Mouse (Mus musculus): ENCODE data around the gene Zfp366. TPM values are rescaled to one million over a fixed set of nuclear protein-coding genes. Genes with fewer than 3 reads are reported as not detected.

Gene Zfp366
- total RNA-seq, 1 experiment from 2014 or later: not detected

DNA sequence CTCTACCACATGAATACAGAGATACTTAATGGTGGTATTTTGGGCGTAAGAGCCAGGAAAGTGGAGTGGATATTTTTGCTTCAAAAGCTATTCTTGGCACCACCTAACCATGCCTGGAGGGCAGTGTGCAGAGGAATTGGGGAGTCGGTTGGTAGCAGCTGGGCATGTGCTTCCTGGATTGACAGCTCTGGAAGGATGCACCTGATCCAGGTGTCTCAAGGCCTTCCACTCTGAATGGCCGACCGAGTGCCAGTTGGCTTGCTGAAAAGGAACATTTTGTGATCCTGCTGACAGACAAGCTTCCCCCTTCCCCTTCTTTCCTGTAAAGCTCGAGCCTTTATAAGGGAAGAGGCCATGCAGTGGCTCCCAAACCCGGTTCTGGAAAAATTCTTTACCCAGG, 98.3 kb downstream of the Zfp366 start:
- no peak for ATAC-seq (replicated peaks; ENCODE audit: insufficient number of reproducible peaks, low FRiP score, low TSS enrichment, poor library complexity, severe bottlenecking)

- ATAC-seq (replicated peaks; ENCODE audit: insufficient number of reproducible peaks, low FRiP score, low TSS enrichment, poor library complexity, severe bottlenecking): no peak
These were observed 99.3 kb downstream of the Zfp366 start for GRCm38 (mm10) chr13:99283916-99284315.

- no peak for ATAC-seq (replicated peaks; ENCODE audit: insufficient number of reproducible peaks, low FRiP score, low TSS enrichment, poor library complexity, severe bottlenecking)
These were observed 100.0 kb downstream of the Zfp366 start for GRCm38 (mm10) chr13:99284400-99285160.

GRCm38 (mm10) chr13:99285241-99285640, 100.6 kb downstream of the Zfp366 start:
- ATAC-seq (replicated peaks; ENCODE audit: insufficient number of reproducible peaks, low FRiP score, low TSS enrichment, poor library complexity, severe bottlenecking): no peak

- ATAC-seq (replicated peaks; ENCODE audit: insufficient number of reproducible peaks, low FRiP score, low TSS enrichment, poor library complexity, severe bottlenecking): peak; percentile 62; the same call in 1 of the 2 replicates
These were observed 102.6 kb downstream of the Zfp366 start for GRCm38 (mm10) chr13:99287207-99287606.

DNA sequence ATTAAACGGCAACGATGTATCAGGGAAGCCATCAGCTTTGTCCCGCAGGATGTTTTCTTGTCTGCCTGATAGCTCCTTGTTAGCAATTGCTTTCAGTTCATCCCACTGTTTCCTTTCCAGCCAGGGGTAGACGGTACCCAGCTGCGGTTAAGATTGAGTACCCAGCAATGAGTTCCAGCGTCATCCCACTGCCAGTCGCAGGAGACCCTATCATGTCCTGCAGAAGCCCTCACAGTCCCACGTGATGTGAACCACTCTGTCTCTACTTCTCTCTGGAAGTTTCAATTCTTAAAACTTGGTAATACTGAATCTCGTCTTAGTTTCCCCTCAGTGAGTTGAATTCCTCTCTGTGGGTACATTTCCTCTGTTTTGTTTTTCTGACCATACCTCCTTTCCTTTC, 103.2 kb downstream of the Zfp366 start:
- ATAC-seq (replicated peaks; ENCODE audit: insufficient number of reproducible peaks, low FRiP score, low TSS enrichment, poor library complexity, severe bottlenecking): peak; percentile 62

DNA sequence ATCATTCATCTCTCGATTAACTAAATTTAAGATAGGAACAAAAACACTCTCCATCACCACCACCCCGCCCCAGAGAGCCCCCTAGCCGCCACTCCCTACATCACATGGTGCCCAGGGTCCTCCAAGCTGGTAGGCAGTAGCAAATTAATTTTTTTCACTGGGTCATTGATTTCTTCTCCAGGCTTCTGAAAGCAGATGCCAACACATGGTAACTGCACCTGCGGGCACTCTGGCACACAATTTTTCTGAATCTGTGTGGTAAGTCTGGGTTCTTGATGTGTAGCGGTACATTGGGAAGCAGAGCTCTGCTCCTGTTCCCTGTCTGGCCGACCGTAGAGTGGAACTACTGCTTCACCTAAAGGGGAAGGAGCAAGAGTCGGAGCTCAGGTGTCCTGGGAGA, 106.1 kb downstream of the Zfp366 start:
- ATAC-seq (replicated peaks; ENCODE audit: insufficient number of reproducible peaks, low FRiP score, low TSS enrichment, poor library complexity, severe bottlenecking): no peak

DNA sequence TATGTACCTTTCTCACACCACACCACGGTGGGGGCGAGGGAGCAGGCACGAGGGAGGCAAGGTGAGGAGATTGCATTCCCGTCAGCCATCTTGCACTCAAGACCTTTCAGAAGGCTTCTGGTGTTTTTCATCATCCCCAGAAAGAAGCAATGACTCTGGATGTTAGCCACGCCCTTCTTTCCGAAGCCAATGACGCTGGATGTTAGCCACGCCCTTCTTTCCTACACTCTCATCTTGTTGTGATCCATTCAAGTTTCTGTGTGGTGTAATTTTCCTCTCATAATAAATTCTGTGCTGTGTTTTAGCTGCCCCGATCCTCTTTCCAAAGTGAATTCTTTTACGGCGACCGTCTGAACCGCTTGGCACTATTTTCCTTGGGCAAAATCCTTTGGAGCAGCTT, 109.6 kb downstream of the Zfp366 start:
- ATAC-seq (replicated peaks; ENCODE audit: insufficient number of reproducible peaks, low FRiP score, low TSS enrichment, poor library complexity, severe bottlenecking): no peak

DNA sequence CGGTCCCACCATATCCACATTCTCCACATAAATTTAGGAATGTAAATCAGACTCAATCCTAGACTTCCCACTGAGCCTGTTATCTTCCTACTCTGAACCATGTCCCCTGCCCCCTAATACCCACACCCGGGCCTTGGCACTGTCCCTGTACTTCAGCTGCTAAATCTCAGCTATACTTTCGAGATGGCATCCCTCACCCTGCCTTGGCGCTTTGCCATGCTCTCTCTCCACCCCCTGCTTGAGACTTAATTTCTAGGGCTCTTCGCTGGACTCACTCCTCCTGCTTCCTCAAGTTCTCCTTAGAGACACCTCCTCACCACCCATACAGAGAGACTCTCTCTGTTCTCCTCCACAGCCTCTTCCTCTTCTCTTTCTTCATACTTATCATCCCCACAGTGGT, 115.3 kb downstream of the Zfp366 start:
- no peak for ATAC-seq (replicated peaks; ENCODE audit: insufficient number of reproducible peaks, low FRiP score, low TSS enrichment, poor library complexity, severe bottlenecking)

Other genes starting within 250 kb of the Zfp366 start
- not detected in 3 replicates for gene 1700024P04Rik, start 200.3 kb upstream of the Zfp366 start, total RNA-seq (2017)
- gene Ptcd2, start 159.9 kb downstream of the Zfp366 start, total RNA-seq (2017): 43.9 to 53.5 TPM (median 48.0 TPM) in 3 replicates
- gene Mrps27, start 160.0 kb downstream of the Zfp366 start, total RNA-seq (2017): 7.3 to 12.3 TPM (median 8.6 TPM) in 3 replicates

Data from monocyte, adult 5-6 weeks (primary cell).